Mouse (Mus musculus): ENCODE results near the gene Nek1. TPM values are rescaled to one million over a fixed set of nuclear protein-coding genes. Genes with fewer than 3 reads are reported as not detected.
"Not testable (repeated sequence)": the region's sequence is repeated elsewhere in the genome, so short reads cannot be mapped to it uniquely, and the experiment has no call there.

Gene Nek1
- polyA plus RNA-seq, 1 experiment = 10.0 TPM

DNA sequence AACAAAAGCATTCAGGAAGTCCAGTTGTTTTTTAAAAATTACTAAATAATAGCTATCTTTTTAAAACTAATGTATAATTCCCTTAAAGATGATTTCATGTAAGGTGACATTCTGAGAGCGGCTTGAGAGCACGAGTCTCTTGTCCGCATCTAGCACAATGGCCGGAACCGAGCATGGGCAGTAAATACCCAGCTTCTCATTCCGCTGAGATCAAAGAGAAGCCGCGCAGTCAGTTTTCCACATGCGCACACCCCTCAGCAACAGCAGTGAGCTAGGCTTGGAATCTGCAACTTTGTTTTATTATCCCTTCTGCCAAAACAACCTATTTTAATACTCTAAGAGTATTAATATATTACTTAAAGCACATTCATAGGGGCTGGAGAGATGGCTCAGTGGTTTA, 16.2 kb upstream of the Nek1 start:
- Histone ChIP-seq H3K4me3 (replicated peaks; ENCODE audit: control insufficient read depth, low read depth, low read length) (no peak overlapping the region), H3K27ac (ENCODE audit: control insufficient read depth, insufficient read depth, low read depth, low read length, poor library complexity) (no peak overlapping the region), H3K4me1 (ENCODE audit: control insufficient read depth, insufficient read depth, low read length) (peaks cover 1% of the 10 kb centered on the region; the same call in 1 of the 2 replicates)
- 87% methylated on average over 9 of the region's 9 CpGs for WGBS
- TF ChIP-seq POLR2A (IDR thresholded peaks at IDR 0.05; ENCODE audit: borderline replicate concordance, control insufficient read depth, low read depth, low read length) (no peak), CTCF (IDR thresholded peaks at IDR 0.05; ENCODE audit: control insufficient read depth, insufficient read depth, low read length) (no peak)

DNA sequence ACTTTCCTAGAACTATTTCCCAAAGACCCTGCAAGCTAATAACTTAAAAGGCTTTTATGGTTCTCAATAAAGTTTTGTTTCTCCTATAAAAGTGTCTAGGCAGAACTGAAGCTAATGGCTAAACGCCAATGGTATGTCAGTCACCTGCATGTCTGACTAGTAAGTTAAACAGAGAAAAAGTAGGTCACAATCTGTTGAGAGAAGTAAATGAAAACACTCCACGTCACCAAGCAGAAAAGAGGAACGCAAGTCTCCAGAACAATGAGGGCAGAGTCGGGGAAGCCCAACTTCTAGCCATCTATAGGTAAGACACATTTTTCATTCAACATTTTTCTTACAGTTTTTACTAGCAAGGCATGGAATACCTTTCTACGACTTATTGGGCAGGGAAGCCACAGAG, 14.5 kb upstream of the Nek1 start:
- WGBS = 44% methylated on average over 5 of the region's 5 CpGs
- Histone ChIP-seq H3K4me1 (ENCODE audit: control insufficient read depth, insufficient read depth, low read length) (peaks cover 1% of the 10 kb centered on the region; the same call in 1 of the 2 replicates), H3K4me3 (replicated peaks; ENCODE audit: control insufficient read depth, low read depth, low read length) (no peak overlapping the region), H3K27ac (ENCODE audit: control insufficient read depth, insufficient read depth, low read depth, low read length, poor library complexity) (no peak overlapping the region)
- TF ChIP-seq CTCF (IDR thresholded peaks at IDR 0.05; ENCODE audit: control insufficient read depth, insufficient read depth, low read length) (no peak), POLR2A (IDR thresholded peaks at IDR 0.05; ENCODE audit: borderline replicate concordance, control insufficient read depth, low read depth, low read length) (no peak)

DNA sequence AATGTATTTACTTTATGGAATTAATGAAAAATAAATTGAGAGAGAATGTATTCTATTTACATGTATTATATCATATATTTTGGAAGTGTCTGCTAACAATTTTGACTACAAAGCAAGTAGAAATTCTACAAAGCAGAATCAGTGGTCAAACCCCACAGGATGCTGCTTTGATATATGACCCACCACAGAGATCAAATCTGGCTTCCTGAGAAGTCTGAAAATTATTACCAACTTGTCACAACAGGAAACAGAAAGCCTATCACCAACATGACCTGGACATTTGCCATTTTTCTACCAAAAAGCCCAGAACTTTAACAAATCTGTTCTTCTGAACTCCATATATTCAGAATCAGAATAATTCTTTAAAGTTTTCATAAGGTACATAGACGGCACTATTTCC, 11.6 kb upstream of the Nek1 start:
- H3K4me3 ChIP-seq (replicated peaks; ENCODE audit: control insufficient read depth, low read depth, low read length) = no peak overlapping the region
- 8% methylated on average over 1 of the region's 1 CpGs for WGBS
- H3K4me1 ChIP-seq (ENCODE audit: control insufficient read depth, insufficient read depth, low read length) = no peaks in the 10 kb centered on the region; the same call in 1 of the 2 replicates
- TF ChIP-seq CTCF (IDR thresholded peaks at IDR 0.05; ENCODE audit: control insufficient read depth, insufficient read depth, low read length) (no peak), POLR2A (IDR thresholded peaks at IDR 0.05; ENCODE audit: borderline replicate concordance, control insufficient read depth, low read depth, low read length) (no peak)
- H3K27ac ChIP-seq (ENCODE audit: control insufficient read depth, insufficient read depth, low read depth, low read length, poor library complexity) = no peak overlapping the region

DNA sequence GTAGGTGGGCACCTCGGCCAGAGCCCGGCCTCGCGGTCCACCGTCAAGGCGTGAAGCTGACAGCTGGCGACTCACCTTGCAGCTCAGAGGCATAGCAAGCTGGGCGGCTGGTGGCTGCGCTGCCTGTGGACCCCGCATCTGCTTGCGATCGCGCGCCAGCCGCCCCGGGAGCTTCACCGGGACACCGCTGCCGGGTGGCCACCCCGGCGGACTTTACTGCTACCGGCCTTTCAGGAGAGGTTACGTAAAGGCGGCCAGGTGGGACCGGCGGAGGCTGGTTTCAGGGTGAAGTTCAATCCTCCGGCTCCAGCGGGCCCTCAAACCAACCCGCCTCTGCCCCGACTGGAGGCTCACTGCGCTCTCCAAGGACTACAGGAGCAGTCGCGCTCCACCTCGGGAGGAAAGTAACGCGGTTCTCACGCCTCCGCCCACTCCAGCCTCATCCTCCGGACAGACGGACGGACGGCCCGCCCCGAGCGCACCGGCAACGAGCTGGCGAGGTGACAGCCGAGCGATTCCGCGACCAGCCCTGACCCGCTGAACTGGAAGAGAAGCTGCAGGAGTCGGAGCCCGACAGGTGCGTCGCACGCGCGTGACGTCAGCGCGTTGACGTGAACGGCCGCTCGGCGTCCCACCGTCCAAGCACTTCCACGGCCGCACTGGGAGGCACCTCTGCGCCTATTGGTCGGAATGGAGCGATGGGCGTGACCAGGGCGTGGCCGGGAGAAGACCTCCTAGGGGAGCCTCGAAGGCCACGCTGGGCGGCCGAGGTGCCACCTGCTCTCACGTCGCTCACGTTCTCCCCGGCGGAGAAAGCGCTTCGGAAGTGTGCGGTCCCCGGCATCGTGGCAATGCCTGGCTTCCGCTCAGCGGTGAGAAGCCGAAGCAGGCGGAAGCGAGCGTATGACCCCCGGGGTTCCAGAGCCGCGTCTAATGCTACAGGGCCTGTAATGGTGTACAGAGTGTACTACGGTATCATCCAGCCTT, 10.0 kb upstream of the Nek1 start, which contains the start of gene Clcn3:
TSS of gene Clcn3 (minus strand) at position 600 of the 987 bp plus-strand sequence.
- under 1% methylated on average over 101 of the region's 101 CpGs for WGBS
- peak within 1 kb of the TSS; percentile 99 for H3K4me3 ChIP-seq (replicated peaks; ENCODE audit: control insufficient read depth, low read depth, low read length)
- no peaks in the 10 kb centered on the region for H3K4me1 ChIP-seq (ENCODE audit: control insufficient read depth, insufficient read depth, low read length)
- H3K27ac ChIP-seq (ENCODE audit: control insufficient read depth, insufficient read depth, low read depth, low read length, poor library complexity) = peak within 1 kb of the TSS; percentile 96
- no peak for TF ChIP-seq CTCF (IDR thresholded peaks at IDR 0.05; ENCODE audit: control insufficient read depth, insufficient read depth, low read length)
- peak; percentile 96 for TF ChIP-seq POLR2A (IDR thresholded peaks at IDR 0.05; ENCODE audit: borderline replicate concordance, control insufficient read depth, low read depth, low read length)

DNA sequence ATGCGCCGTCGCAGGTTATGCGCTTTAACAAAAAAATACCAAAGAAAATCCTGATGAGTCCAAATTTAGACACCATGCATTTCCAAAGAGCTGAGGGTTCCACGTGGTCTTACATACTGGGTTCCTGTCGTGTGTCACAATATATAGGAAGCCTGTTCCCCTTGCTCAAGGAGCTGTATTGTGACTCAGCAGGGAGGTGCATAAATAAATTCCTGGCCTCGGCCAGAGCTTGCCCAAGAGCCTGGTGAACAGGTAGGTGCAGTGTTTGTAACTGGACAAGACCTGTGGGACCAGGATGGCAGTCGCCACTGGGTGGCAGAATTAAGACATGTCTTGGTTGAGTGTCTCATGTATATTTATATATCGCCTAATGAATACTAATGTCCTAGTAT, 9.3 kb upstream of the Nek1 start:
- Histone ChIP-seq H3K4me1 (ENCODE audit: control insufficient read depth, insufficient read depth, low read length) (no peaks in the 10 kb centered on the region), H3K4me3 (replicated peaks; ENCODE audit: control insufficient read depth, low read depth, low read length) (peak overlapping the region; percentile 99), H3K27ac (ENCODE audit: control insufficient read depth, insufficient read depth, low read depth, low read length, poor library complexity) (peak overlapping the region; percentile 96)
- peak; percentile 51 for TF ChIP-seq CTCF (IDR thresholded peaks at IDR 0.05; ENCODE audit: control insufficient read depth, insufficient read depth, low read length)
- no peak for TF ChIP-seq POLR2A (IDR thresholded peaks at IDR 0.05; ENCODE audit: borderline replicate concordance, control insufficient read depth, low read depth, low read length)
- WGBS = 5% methylated on average over 9 of the region's 9 CpGs

GRCm38 (mm10) chr8:60984260-60985010, 8.6 kb upstream of the Nek1 start:
- H3K4me1 ChIP-seq (ENCODE audit: control insufficient read depth, insufficient read depth, low read length); H3K4me3 ChIP-seq (replicated peaks; ENCODE audit: control insufficient read depth, low read depth, low read length); H3K27ac ChIP-seq (ENCODE audit: control insufficient read depth, insufficient read depth, low read depth, low read length, poor library complexity): not testable (repeated sequence)
- WGBS = 84% methylated on average over 17 of the region's 17 CpGs

DNA sequence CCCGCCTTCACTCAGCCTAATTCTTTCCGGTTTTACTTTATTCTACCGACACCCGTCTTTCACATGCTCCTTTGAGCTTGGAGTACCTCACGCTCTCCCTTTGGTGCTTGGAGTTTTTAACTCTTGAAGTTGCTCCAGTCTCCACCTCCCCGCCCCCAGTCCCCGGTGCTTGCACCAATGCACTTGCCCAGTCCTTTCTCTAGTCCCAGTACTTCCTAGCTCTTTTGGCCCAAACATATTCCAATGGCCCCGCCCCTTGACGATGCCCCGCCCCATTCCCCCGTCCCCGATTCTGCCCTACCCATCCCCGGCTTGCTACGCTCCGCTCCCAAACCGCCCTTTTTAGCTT, 460 bp upstream of the Nek1 start:
- TF ChIP-seq POLR2A (IDR thresholded peaks at IDR 0.05; ENCODE audit: borderline replicate concordance, control insufficient read depth, low read depth, low read length) (no peak), CTCF (IDR thresholded peaks at IDR 0.05; ENCODE audit: control insufficient read depth, insufficient read depth, low read length) (no peak)
- Histone ChIP-seq H3K4me1 (ENCODE audit: control insufficient read depth, insufficient read depth, low read length) (no peaks in the 10 kb centered on the region; the same call in 1 of the 2 replicates), H3K27ac (ENCODE audit: control insufficient read depth, insufficient read depth, low read depth, low read length, poor library complexity) (peak overlapping the region; percentile 83), H3K4me3 (replicated peaks; ENCODE audit: control insufficient read depth, low read depth, low read length) (peak overlapping the region; percentile 88)
- WGBS = 1% methylated on average over 16 of the region's 16 CpGs

- 3% methylated on average over 12 of the region's 12 CpGs for WGBS
Measured at GRCm38 (mm10) chr8:60993639-60993986, 618 bp downstream of the Nek1 start.

More at GRCm38 (mm10) chr8:60993639-60993986, 618 bp downstream of the Nek1 start:
- H3K4me1 ChIP-seq (ENCODE audit: control insufficient read depth, insufficient read depth, low read length) = no peaks in the 10 kb centered on the region; the same call in 1 of the 2 replicates
- H3K27ac ChIP-seq (ENCODE audit: control insufficient read depth, insufficient read depth, low read depth, low read length, poor library complexity) = peak overlapping the region; percentile 93
- peak; percentile 8; the same call in 1 of the 2 replicates for TF ChIP-seq CTCF (IDR thresholded peaks at IDR 0.05; ENCODE audit: control insufficient read depth, insufficient read depth, low read length)
- no peak for TF ChIP-seq POLR2A (IDR thresholded peaks at IDR 0.05; ENCODE audit: borderline replicate concordance, control insufficient read depth, low read depth, low read length)
- peak overlapping the region; percentile 83 for H3K4me3 ChIP-seq (replicated peaks; ENCODE audit: control insufficient read depth, low read depth, low read length)
